Mouse (Mus musculus): Measurements from ENCODE around the gene Adamtsl3.

DNA sequence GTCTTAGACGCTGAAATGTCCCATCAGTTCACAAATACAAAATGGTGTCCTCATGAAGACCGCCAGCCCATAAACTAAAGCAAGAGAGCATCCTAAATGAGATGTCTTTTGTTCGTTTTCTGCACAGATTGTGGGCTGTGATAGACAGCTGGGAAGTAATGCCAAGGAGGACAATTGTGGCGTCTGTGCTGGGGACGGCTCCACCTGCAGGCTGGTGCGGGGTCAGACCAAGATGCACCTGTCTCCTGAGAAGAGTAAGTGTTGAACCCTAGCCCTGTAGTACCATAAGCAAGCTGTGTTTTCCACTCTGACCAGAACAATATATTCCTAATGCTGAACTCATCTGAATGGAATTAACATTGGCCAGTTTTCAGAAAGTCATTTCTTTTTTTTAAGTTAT lies 129.9 kb downstream of the Adamtsl3 start:
- no peak for TF ChIP-seq CTCF (IDR thresholded peaks at IDR 0.05; ENCODE audit: control insufficient read depth, insufficient read depth, low read length)
- TF ChIP-seq POLR2A (IDR thresholded peaks at IDR 0.05; ENCODE audit: borderline replicate concordance, control insufficient read depth, low read depth, low read length): no peak

Measured in bone marrow, adult 2 months (tissue).